Mouse (Mus musculus): ENCODE results near the gene Arhgap18.
"Not testable (repeated sequence)": the region's sequence is repeated elsewhere in the genome, so short reads cannot be mapped to it uniquely, and the experiment has no call there.

The Arhgap18 gene

GRCm38 (mm10) chr10:26911176-26911575 lies 158.0 kb downstream of the Arhgap18 start:
- no peak for DNase-seq (ENCODE audit: low read depth)

GRCm38 (mm10) chr10:26912112-26912797 lies 159.0 kb downstream of the Arhgap18 start:
- DNase-seq (ENCODE audit: low read depth), result no peak

DNA sequence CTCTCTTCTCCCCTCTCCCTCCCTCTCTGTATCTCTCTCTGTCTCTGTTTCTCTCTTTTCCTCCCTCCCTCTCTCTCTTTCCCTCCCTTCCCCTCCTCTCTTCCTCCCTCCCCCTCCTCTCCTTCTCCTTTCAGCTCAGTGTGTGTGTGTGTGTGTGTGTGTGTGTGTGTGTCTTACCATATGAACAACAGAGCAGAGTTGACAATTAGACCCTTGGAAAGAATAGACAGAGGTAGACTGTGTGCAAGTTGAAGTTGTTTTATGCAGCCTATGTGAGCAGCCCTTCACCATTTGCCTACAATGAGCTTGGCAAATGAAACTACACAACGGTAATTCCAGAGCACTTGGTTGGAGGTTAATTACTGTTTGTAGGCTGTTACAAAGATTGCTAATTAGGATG lies 159.6 kb downstream of the Arhgap18 start:
- DNase-seq (ENCODE audit: low read depth), result no peak

GRCm38 (mm10) chr10:26919307-26919977 lies 166.2 kb downstream of the Arhgap18 start:
- peak; percentile 53 for DNase-seq (ENCODE audit: low read depth)

DNA sequence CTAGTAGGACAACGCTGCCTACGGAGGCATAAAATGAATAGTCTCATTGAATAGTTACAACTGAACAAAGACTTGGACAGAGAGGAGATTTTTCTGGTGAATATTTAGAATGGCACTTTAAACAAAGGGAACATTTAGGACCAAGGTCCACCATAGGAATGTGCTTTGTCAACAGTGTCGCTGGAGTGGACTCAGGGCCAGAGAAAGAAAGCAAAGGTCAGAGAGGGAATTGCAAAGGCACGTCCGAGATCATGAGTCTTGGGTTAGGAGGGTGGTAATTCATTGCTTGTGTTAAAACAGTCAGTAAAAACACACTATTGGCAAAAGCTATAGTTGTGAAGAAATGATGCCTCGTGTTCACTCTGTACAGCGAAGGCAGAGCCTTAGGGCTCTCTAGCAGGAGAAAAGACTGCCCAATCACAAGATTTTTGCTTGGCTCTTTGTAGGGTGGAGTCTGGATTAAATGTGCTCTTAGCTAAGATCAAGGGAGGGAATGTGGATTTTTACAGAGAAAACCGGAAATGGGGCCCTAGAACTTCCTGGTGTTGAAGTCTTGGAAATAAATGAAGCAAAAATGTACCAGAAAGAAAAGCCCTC lies 167.3 kb downstream of the Arhgap18 start:
- DNase-seq (ENCODE audit: low read depth), result no peak

GRCm38 (mm10) chr10:26936056-26936455 lies 182.8 kb downstream of the Arhgap18 start:
- DNase-seq (ENCODE audit: low read depth), result not testable (repeated sequence)

DNA sequence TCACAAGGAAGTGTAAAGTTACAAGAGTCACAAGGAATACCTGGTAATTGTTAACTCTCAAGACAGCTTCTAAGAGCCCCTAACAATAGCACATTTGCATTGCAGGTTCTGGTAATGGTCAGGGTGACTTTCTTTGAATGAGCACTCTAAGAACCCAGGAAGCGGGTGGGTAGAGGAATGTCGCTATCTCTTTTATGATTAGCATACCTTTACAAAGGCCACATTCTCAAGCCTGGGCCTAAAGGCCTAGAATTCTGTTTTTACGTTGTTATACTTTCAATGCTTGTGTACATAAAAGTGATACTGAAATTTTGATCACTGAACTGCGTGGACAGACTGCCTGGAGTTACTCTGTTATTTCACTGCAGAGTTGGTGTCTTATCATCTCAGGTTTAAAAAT lies 185.2 kb downstream of the Arhgap18 start:
- not testable (repeated sequence) for DNase-seq (ENCODE audit: low read depth)

- no peak for DNase-seq (ENCODE audit: low read depth)
Observed at GRCm38 (mm10) chr10:26939549-26939948, 186.3 kb downstream of the Arhgap18 start.

DNA sequence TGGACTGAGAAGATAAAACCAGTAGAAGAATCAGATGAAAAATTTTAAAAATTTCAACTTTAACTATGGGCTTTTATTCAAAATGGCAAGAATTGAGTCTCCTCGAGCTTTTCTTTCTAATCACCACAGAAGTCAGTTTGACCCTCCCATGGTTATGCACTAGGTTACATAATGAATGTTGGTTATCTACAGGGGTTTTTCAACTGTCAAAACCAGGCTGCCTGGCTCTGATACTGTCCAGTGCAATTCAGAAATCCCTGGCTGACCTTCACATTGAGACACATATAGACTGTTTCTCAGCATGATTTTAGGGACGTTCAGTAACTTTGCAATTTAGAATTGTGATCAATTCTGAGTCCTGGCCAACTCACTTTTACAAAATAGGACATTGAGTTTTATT lies 195.1 kb downstream of the Arhgap18 start:
- no peak for DNase-seq (ENCODE audit: low read depth)

- DNase-seq (ENCODE audit: low read depth), result no peak
Observed at GRCm38 (mm10) chr10:26949667-26950066, 196.4 kb downstream of the Arhgap18 start.

DNA sequence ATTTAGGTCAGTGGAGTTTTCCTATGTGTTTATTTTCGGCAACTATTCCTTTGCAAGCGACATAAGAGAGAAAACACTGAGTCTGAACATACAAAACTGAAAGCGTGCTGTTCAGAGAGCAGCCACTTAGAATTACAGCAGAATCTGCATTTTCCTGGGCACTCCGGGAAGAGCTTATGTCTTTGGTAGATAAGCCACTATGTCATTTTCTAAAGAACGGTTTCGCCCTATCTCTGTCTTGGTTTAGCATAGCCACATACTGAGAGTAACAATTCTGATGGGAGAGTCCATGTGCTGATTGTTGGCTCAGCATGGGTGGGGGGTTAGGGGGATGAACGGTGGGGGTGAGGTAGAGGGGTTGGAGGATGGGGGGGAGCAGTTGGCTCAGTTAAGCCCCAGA lies 197.2 kb downstream of the Arhgap18 start:
- no peak for DNase-seq (ENCODE audit: low read depth)

GRCm38 (mm10) chr10:26958513-26958912 lies 205.3 kb downstream of the Arhgap18 start:
- no peak for DNase-seq (ENCODE audit: low read depth)
